Mouse (Mus musculus) thymus, adult 2 months (tissue): ENCODE measurements around the gene Zfp58.
A peak's percentile ranks its signal among the peaks of the same experiment; 100 is the strongest.

ENCODE experiments used
- CTCF ChIP-seq: fragments of 200-500 bp; IDR thresholded peaks from 2 replicates; pipeline ENCODE4 v1.5.1; 2012; ENCODE audit warnings: mild to moderate bottlenecking, control low read depth, low read length, moderate library complexity, borderline replicate concordance; ENCODE audit not compliant: control insufficient read depth, poor library complexity, insufficient read depth; ENCODE audit errors: extremely low read depth
- POLR2A ChIP-seq: fragments of 200-500 bp; IDR thresholded peaks from 2 replicates; pipeline ENCODE4 v1.6.1; 2012; ENCODE audit warnings: mild to moderate bottlenecking, low read length, control low read depth, moderate library complexity; ENCODE audit not compliant: control insufficient read depth, poor library complexity, insufficient read depth; ENCODE audit errors: extremely low read depth

DNA sequence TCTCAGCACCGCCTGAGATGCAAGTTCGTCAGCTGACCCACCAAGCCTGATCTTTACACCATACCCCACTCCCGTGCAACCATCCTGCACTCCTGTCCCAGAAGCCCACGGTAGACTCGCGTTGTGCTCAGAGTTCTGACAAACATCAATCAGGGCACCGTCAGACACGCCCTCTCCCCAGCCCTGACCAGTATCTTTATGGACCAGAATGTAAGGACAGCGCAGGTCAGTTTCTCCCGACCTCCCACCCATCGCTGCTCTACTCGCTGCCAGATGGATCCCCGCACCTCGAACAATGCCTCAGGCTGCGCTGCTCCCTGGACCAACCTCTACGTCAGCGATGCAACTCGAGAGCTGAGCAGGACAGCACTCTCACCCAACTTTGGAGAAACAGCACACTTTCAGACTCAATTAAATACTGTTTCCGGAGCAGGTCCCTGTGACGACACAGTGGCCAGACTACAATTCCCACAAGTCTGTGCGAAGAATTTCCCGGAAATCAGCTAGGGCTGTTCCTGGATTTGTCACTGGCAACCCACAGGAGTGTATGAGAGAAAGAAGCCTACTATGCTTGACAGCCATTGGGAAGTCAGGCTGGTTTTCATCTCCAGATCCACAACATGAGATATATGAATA is at the start of gene Zfp58:
- TF ChIP-seq CTCF (no peak), POLR2A (peak; percentile 24; the same call in 1 of the 2 replicates)
